Mouse (Mus musculus) MEL (cell line): ENCODE measurements around the gene Gm11938. TPM values are rescaled to one million over a fixed set of nuclear protein-coding genes. Genes with fewer than 3 reads are reported as not detected.

Source experiments
- DNase-seq: peaks from one replicate; pipeline ENCODE4 v3.0.0; 2011; ENCODE audit warnings: low read depth, low spot score
- H3K27ac ChIP-seq: 2 replicates; pipeline ENCODE4 v1.5.1; 2012; ENCODE audit warnings: low read depth, mild to moderate bottlenecking, control low read depth, low read length, moderate library complexity; ENCODE audit not compliant: control insufficient read depth
- H3K27me3 ChIP-seq, 2 experiments: fragments of 150-350 bp in 1 of 2; sonication (generic) in 1 of 2; 2 replicates each; pipeline ENCODE4 v1.6.1; 2012; ENCODE audit warnings: low read length in 2 of 2, mild to moderate bottlenecking in 2 of 2, improper control_type of control experiment in 1 of 2, moderate library complexity in 1 of 2; ENCODE audit not compliant: insufficient read depth in 2 of 2, control insufficient read depth in 1 of 2
- H3K36me3 ChIP-seq, 2 experiments: 2 replicates each; pipeline ENCODE4 v1.6.1; 2012 to 2014; ENCODE audit warnings: low read length in 2 of 2, improper control_type of control experiment in 1 of 2, inconsistent platforms in 1 of 2, mild to moderate bottlenecking in 1 of 2; ENCODE audit not compliant: insufficient read depth in 2 of 2, control insufficient read depth in 1 of 2
- H3K4me1 ChIP-seq, 2 experiments: fragments of 150-350 bp in 1 of 2; sonication (generic) in 1 of 2; 2 replicates each; pipeline ENCODE4 v1.6.1; 2012; ENCODE audit warnings: low read length in 2 of 2, improper control_type of control experiment in 1 of 2, mild to moderate bottlenecking in 1 of 2; ENCODE audit not compliant: insufficient read depth in 2 of 2, control insufficient read depth in 1 of 2
- H3K4me3 ChIP-seq, 2 experiments: fragments of 150-350 bp in 1 of 2; sonication (generic) in 1 of 2; 2 replicates each; pipeline ENCODE4 v1.5.1; 2012; ENCODE audit warnings: low read depth in 2 of 2, low read length in 2 of 2, mild to moderate bottlenecking in 2 of 2, moderate library complexity in 2 of 2, control low read depth in 1 of 2, improper control_type of control experiment in 1 of 2; ENCODE audit not compliant: control insufficient read depth in 1 of 2, insufficient read depth in 1 of 2
- H3K79me2 ChIP-seq: 2 replicates; pipeline ENCODE4 v1.6.1; 2012; ENCODE audit warnings: mild to moderate bottlenecking, low read length, moderate library complexity; ENCODE audit not compliant: control insufficient read depth, poor library complexity, insufficient read depth
- H3K9ac ChIP-seq: 2 replicates; pipeline ENCODE4 v1.6.1; 2012; ENCODE audit warnings: low read depth, mild to moderate bottlenecking, control low read depth, low read length, moderate library complexity; ENCODE audit not compliant: control insufficient read depth, poor library complexity, severe bottlenecking
- H3K9me3 ChIP-seq: fragments of 150-350 bp; sonication (generic); replicated peaks from 2 replicates; pipeline ENCODE4 v1.6.1; 2012; ENCODE audit warnings: mild to moderate bottlenecking, low read length, improper control_type of control experiment, moderate library complexity; ENCODE audit not compliant: insufficient read depth
- BHLHE40 ChIP-seq: IDR thresholded peaks from 2 replicates; pipeline ENCODE4 v1.6.1; 2012; ENCODE audit warnings: low read depth, mild to moderate bottlenecking, inconsistent platforms, low read length, improper control_type of control experiment, borderline replicate concordance
- CHD2 ChIP-seq: IDR thresholded peaks from 2 replicates; pipeline ENCODE4 v1.6.1; 2011; ENCODE audit warnings: low read length, improper control_type of control experiment
- CTCF ChIP-seq, 3 experiments: IDR thresholded peaks in 2 of 3; conservative IDR thresholded peaks in 1 of 3; 2 replicates each; pipeline ENCODE4 v1.5.1; 2011 to 2012; ENCODE audit warnings: low read length in 3 of 3, low read depth in 2 of 3, mild to moderate bottlenecking in 2 of 3, improper control_type of control experiment in 1 of 3, inconsistent platforms in 1 of 3, mixed read lengths in 1 of 3, moderate library complexity in 1 of 3; ENCODE audit not compliant: control insufficient read depth in 1 of 3, insufficient read depth in 1 of 3, poor library complexity in 1 of 3, severe bottlenecking in 1 of 3
- E2F4 ChIP-seq: IDR thresholded peaks from 2 replicates; pipeline ENCODE4 v1.6.1; 2011; ENCODE audit warnings: low read depth, low read length, improper control_type of control experiment, borderline replicate concordance
- ELF1 ChIP-seq: IDR thresholded peaks from 2 replicates; pipeline ENCODE4 v1.6.1; 2014; ENCODE audit warnings: low read depth, mild to moderate bottlenecking, inconsistent platforms, low read length, improper control_type of control experiment, moderate library complexity
- EP300 ChIP-seq, 2 experiments: IDR thresholded peaks; 2 replicates each; pipeline ENCODE4 v1.6.1; 2011; ENCODE audit warnings: improper control_type of control experiment in 2 of 2, low read length in 2 of 2, low read depth in 1 of 2, mild to moderate bottlenecking in 1 of 2
- ETS1 ChIP-seq: IDR thresholded peaks from 2 replicates; pipeline ENCODE4 v1.6.1; 2012; ENCODE audit warnings: low read depth, mild to moderate bottlenecking, inconsistent platforms, low read length, improper control_type of control experiment, moderate library complexity
- GABPA ChIP-seq: IDR thresholded peaks from 2 replicates; pipeline ENCODE4 v1.6.1; 2012; ENCODE audit warnings: low read depth, mild to moderate bottlenecking, inconsistent platforms, low read length, improper control_type of control experiment, moderate library complexity
- GATA1 ChIP-seq: IDR thresholded peaks from 2 replicates; pipeline ENCODE4 v1.6.1; 2011; ENCODE audit warnings: low read depth, low read length, improper control_type of control experiment
- HCFC1 ChIP-seq: IDR thresholded peaks from 2 replicates; pipeline ENCODE4 v1.6.1; 2012; ENCODE audit warnings: low read depth, mild to moderate bottlenecking, inconsistent platforms, low read length, improper control_type of control experiment, moderate library complexity
- KAT2A ChIP-seq: conservative IDR thresholded peaks from 2 replicates; pipeline ENCODE4 v1.6.1; 2012; ENCODE audit warnings: low read depth, low read length, improper control_type of control experiment, inconsistent platforms
- MEF2A ChIP-seq: IDR thresholded peaks from 2 replicates; pipeline ENCODE4 v1.6.1; 2014; ENCODE audit warnings: low read depth, mild to moderate bottlenecking, inconsistent platforms, low read length, improper control_type of control experiment; ENCODE audit not compliant: poor library complexity, insufficient replicate concordance, severe bottlenecking; ENCODE audit errors: extremely low read depth
- MXI1 ChIP-seq: IDR thresholded peaks from 2 replicates; pipeline ENCODE4 v1.6.1; 2011; ENCODE audit warnings: mild to moderate bottlenecking, low read depth, low read length, improper control_type of control experiment
- MYC ChIP-seq: IDR thresholded peaks from 2 replicates; pipeline ENCODE4 v1.6.1; 2011; ENCODE audit warnings: low read depth, mild to moderate bottlenecking, low read length, improper control_type of control experiment, moderate library complexity
- NELFE ChIP-seq: IDR thresholded peaks from 2 replicates; pipeline ENCODE4 v1.6.1; 2011; ENCODE audit warnings: low read depth, low read length, improper control_type of control experiment
- POLR2A ChIP-seq, 2 experiments: IDR thresholded peaks; 2 replicates each; pipeline ENCODE4 v1.6.1; 2011 to 2012; ENCODE audit warnings: low read length in 2 of 2, mild to moderate bottlenecking in 2 of 2, control low read depth in 1 of 2, improper control_type of control experiment in 1 of 2, low read depth in 1 of 2, moderate library complexity in 1 of 2; ENCODE audit not compliant: control insufficient read depth in 1 of 2, insufficient read depth in 1 of 2, poor library complexity in 1 of 2
- POLR2AphosphoS2 ChIP-seq: IDR thresholded peaks from 2 replicates; pipeline ENCODE4 v1.6.1; 2011; ENCODE audit warnings: low read length, improper control_type of control experiment
- RAD21 ChIP-seq: IDR thresholded peaks from 2 replicates; pipeline ENCODE4 v1.6.1; 2011; ENCODE audit warnings: mild to moderate bottlenecking, low read depth, low read length, improper control_type of control experiment
- RCOR1 ChIP-seq: IDR thresholded peaks from 2 replicates; pipeline ENCODE4 v1.6.1; 2012; ENCODE audit warnings: low read depth, mild to moderate bottlenecking, inconsistent platforms, low read length, improper control_type of control experiment
- SIN3A ChIP-seq: IDR thresholded peaks from 2 replicates; pipeline ENCODE4 v1.6.1; 2012; ENCODE audit warnings: low read length, improper control_type of control experiment, inconsistent platforms
- SMC3 ChIP-seq: IDR thresholded peaks from 2 replicates; pipeline ENCODE4 v1.6.1; 2011; ENCODE audit warnings: low read depth, low read length, improper control_type of control experiment
- TAL1 ChIP-seq: IDR thresholded peaks from 2 replicates; pipeline ENCODE4 v1.6.1; 2012; ENCODE audit warnings: mild to moderate bottlenecking, inconsistent platforms, low read length, moderate library complexity, mixed read lengths
- TCF12 ChIP-seq: IDR thresholded peaks from 2 replicates; pipeline ENCODE4 v1.6.1; 2014; ENCODE audit warnings: low read depth, mild to moderate bottlenecking, inconsistent platforms, low read length, improper control_type of control experiment, moderate library complexity
- UBTF ChIP-seq: IDR thresholded peaks from 2 replicates; pipeline ENCODE4 v1.6.1; 2012; ENCODE audit warnings: low read depth, mild to moderate bottlenecking, inconsistent platforms, low read length, improper control_type of control experiment, moderate library complexity, borderline replicate concordance; ENCODE audit not compliant: insufficient read depth
- USF1 ChIP-seq: IDR thresholded peaks from 2 replicates; pipeline ENCODE4 v1.6.1; 2014; ENCODE audit warnings: low read depth, mild to moderate bottlenecking, inconsistent platforms, low read length, improper control_type of control experiment, moderate library complexity
- ZC3H11A ChIP-seq: IDR thresholded peaks from 2 replicates; pipeline ENCODE4 v1.6.1; 2012; ENCODE audit warnings: low read depth, mild to moderate bottlenecking, inconsistent platforms, low read length, improper control_type of control experiment
- ZKSCAN1 ChIP-seq: IDR thresholded peaks from 2 replicates; pipeline ENCODE4 v1.6.1; 2012; ENCODE audit warnings: low read depth, mild to moderate bottlenecking, inconsistent platforms, low read length, improper control_type of control experiment, moderate library complexity
- ZMIZ1 ChIP-seq: IDR thresholded peaks from 2 replicates; pipeline ENCODE4 v1.6.1; 2012; ENCODE audit warnings: low read depth, mild to moderate bottlenecking, inconsistent platforms, low read length, improper control_type of control experiment, moderate library complexity
- ZNF384 ChIP-seq: IDR thresholded peaks from 2 replicates; pipeline ENCODE4 v1.6.1; 2012; ENCODE audit warnings: low read depth, mild to moderate bottlenecking, inconsistent platforms, low read length, improper control_type of control experiment
- polyA plus RNA-seq, 2 experiments: library from polyadenylated mRNA; stranded (reverse) in 1 of 2; unstranded in 1 of 2; fragments of >175 nt in 1 of 2; fragments of >200 nt in 1 of 2; gene quantifications; 2 replicates each; pipeline versions ENCODE4 v1.2.1 to v1.2.4; 2012; ENCODE audit warnings: low replicate concordance in 2 of 2, low read depth in 1 of 2; ENCODE audit not compliant: insufficient read length in 2 of 2, insufficient read depth in 1 of 2, missing spikeins in 1 of 2
- total RNA-seq: library from RNA; depleted of rRNA; stranded (reverse); fragments of 300-350 nt; gene quantifications from 2 replicates; pipeline ENCODE4 v1.2.3, GENCODE M21; 2012

The Gm11938 gene
- total and polyA plus RNA-seq, 3 experiments: not detected

- H3K79me2 ChIP-seq: no peaks in the 10 kb centered on the region
- no peaks in the 10 kb centered on the region for H3K9me3 ChIP-seq
- H3K4me3 ChIP-seq: no peak within 1 kb of the TSS
- no peak for DNase-seq
- no peak within 1 kb of the TSS for H3K9ac ChIP-seq
- TF ChIP-seq BHLHE40 (no peak), CHD2 (no peak), POLR2AphosphoS2 (no peak), NELFE (no peak), USF1 (no peak), MYC (no peak), RAD21 (no peak), ZC3H11A (no peak), KAT2A (no peak), EP300 (IDR thresholded peaks at IDR 0.05; ENCODE audit: low read depth in 1 of 2, low read length in 2 of 2) (no peak), ELF1 (no peak), UBTF (no peak), POLR2A (IDR thresholded peaks at IDR 0.05; ENCODE audit: control insufficient read depth in 1 of 2, insufficient read depth in 1 of 2, low read depth in 1 of 2, low read length in 2 of 2, poor library complexity in 1 of 2) (no peak), E2F4 (no peak)
- H3K27me3 ChIP-seq: no peaks in the 10 kb centered on the region
- no peaks in the 10 kb centered on the region for H3K36me3 ChIP-seq
- H3K4me1 ChIP-seq: no peaks in the 10 kb centered on the region
- no peak within 1 kb of the TSS for H3K27ac ChIP-seq
Measured at GRCm38 (mm10) chr11:99580636-99581035, 22.5 kb downstream of the Gm11938 start, which contains the start of gene Krtap1-5. Krtap1-5 (minus strand) TSS chr11:99581016.

- Histone ChIP-seq H3K4me3 (no peak overlapping the region), H3K9me3 (no peaks in the 10 kb centered on the region), H3K4me1 (no peaks in the 10 kb centered on the region), H3K36me3 (no peaks in the 10 kb centered on the region), H3K79me2 (no peaks in the 10 kb centered on the region), H3K27ac (no peak overlapping the region), H3K27me3 (no peaks in the 10 kb centered on the region), H3K9ac (no peak overlapping the region)
- peak; percentile 53 for DNase-seq
- TF ChIP-seq CTCF (IDR thresholded peaks at IDR 0.05 in 2 of 3, conservative IDR thresholded peaks at IDR 0.05 in 1 of 3; ENCODE audit: control insufficient read depth in 1 of 3, insufficient read depth in 1 of 3, low read depth in 2 of 3, low read length in 3 of 3, poor library complexity in 1 of 3, severe bottlenecking in 1 of 3) (peak; percentile 58 to 74 (median 66)), NELFE (no peak), SMC3 (peak; percentile 55), RAD21 (peak; percentile 20), GABPA (no peak), RCOR1 (no peak), KAT2A (no peak), E2F4 (no peak), USF1 (no peak), MXI1 (no peak), MYC (no peak), SIN3A (no peak), MEF2A (no peak), GATA1 (no peak), BHLHE40 (no peak), ZKSCAN1 (no peak), ZNF384 (no peak), HCFC1 (no peak), ZMIZ1 (no peak), EP300 (IDR thresholded peaks at IDR 0.05; ENCODE audit: low read depth in 1 of 2, low read length in 2 of 2) (no peak), UBTF (no peak), ETS1 (no peak), TCF12 (no peak), TAL1 (no peak)
Measured at GRCm38 (mm10) chr11:99574106-99574505, 29.0 kb downstream of the Gm11938 start.
